Mouse (Mus musculus): ENCODE measurements around the gene Nsmce3. TPM values are rescaled to one million over a fixed set of nuclear protein-coding genes. Genes with fewer than 3 reads are reported as not detected.

The Nsmce3 gene
- total and polyA plus RNA-seq, 2 experiments from 2014 or later, result 10.2 to 19.3 TPM

DNA sequence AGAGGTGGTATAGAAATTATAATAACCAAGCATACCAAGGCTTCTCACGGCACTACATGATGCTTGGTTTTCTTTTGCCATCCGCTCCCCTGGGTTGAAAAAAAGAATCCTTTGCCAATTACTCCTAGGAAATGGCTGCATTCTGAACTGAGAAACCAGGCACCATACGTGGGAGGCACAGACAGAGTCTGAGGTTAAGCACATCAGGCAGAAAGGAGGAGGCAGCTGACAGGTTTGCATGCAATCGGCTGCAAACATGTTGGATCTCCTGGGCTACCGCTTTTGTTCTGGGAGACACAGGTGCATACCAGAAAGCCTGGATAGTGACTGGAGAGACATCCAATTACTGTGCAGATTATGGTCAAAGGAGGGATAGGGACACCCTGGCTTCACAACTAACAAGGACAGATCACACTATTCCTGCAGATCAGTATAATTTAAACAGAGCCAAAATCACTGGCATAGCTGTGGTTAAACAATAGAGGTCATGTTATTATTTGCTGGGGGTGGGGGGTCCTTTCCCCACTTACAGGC, 25.4 kb downstream of the Nsmce3 start:
- WGBS, result 68% methylated on average over 5 of the region's 5 CpGs
- Histone ChIP-seq H3K27ac (no peak overlapping the region), H3K27me3 (ENCODE audit: insufficient read depth, low read length) (no peaks in the 10 kb centered on the region), H3K36me3 (ENCODE audit: insufficient read depth, low read length) (no peaks in the 10 kb centered on the region), H3K4me1 (ENCODE audit: insufficient read depth, low read length) (no peaks in the 10 kb centered on the region), H3K4me3 (ENCODE audit: low read length) (no peak overlapping the region), H3K9me3 (ENCODE audit: low read length) (no peaks in the 10 kb centered on the region), H3K4me2 (ENCODE audit: low read depth, low read length) (no peak overlapping the region), H3K9ac (replicated peaks; ENCODE audit: low read length) (no peak overlapping the region)
- no peak for DNase-seq (ENCODE audit: low spot score)
- no peak for TF ChIP-seq CTCF (IDR thresholded peaks at IDR 0.05; ENCODE audit: low read depth)
- ATAC-seq, result no peak

DNA sequence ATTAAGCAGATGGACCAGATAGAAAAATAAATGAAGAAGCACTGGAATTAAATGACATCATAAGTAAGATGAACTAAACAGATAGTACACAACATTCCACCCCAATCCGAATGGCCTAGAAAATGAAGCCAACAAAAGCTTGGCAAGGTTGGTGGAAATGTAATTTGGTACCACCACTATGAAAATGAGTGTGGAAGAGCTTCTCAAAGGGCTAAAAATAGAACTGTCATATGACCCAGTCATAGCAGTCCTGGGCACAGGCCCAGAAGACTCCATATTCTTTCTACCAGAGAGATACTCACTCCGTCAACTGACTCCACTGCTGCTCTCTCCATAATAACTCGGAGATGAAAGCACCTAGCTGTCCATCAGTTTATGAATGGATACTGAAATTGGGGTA, 26.7 kb downstream of the Nsmce3 start:
- H3K9me3 ChIP-seq (ENCODE audit: low read length), result no peaks in the 10 kb centered on the region
- peak; percentile 66; the same call in 1 of the 2 replicates for ATAC-seq
- 75% methylated on average over 3 of the region's 3 CpGs for WGBS
- no peak overlapping the region for H3K4me2 ChIP-seq (ENCODE audit: low read depth, low read length)
- H3K27me3 ChIP-seq (ENCODE audit: insufficient read depth, low read length), result no peaks in the 10 kb centered on the region
- no peak for DNase-seq (ENCODE audit: low spot score)
- no peak overlapping the region for H3K4me3 ChIP-seq (ENCODE audit: low read length)
- no peak overlapping the region for H3K9ac ChIP-seq (replicated peaks; ENCODE audit: low read length)
- no peaks in the 10 kb centered on the region for H3K36me3 ChIP-seq (ENCODE audit: insufficient read depth, low read length)
- H3K4me1 ChIP-seq (ENCODE audit: insufficient read depth, low read length), result peaks cover 7% of the 10 kb centered on the region; the same call in 1 of the 2 replicates
- H3K27ac ChIP-seq, result no peak overlapping the region
- TF ChIP-seq CTCF (IDR thresholded peaks at IDR 0.05; ENCODE audit: low read depth), result no peak

DNA sequence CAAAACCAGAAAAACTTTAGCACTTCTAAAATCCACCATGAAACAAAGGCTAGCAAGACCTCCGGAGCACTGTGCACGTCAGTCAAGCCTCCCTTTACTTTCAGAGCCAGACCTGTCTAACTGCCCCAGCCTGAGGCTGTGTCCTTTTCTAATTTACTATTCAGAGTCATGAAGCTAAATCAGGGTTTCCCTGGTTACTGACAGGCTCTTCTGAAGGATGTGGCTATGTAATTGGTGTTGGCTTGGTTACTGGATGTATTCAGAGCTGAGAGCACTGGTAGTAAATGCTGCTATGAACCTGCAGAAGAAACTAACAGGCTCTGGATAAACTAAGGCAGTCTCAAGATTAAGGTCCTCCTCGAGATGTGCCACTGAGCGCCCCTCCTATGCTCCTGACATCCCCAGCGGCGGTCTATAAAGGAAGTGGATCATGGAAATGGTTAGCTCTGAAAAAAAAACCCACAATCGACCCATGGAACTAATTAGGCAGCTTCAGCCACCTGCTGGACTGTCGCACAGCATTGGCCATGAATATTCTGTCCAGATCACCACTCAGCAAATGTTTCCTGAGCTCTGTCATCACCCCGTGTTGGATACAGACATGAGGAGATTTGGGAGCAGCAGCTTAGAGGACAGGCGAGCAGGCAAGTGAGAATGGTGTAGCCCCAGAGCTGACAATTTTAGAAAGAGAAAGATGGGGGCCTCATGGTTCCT, 31.7 kb downstream of the Nsmce3 start:
- Histone ChIP-seq H3K9ac (replicated peaks; ENCODE audit: low read length) (no peak overlapping the region), H3K27ac (peak overlapping the region; percentile 78), H3K36me3 (ENCODE audit: insufficient read depth, low read length) (no peaks in the 10 kb centered on the region), H3K4me2 (ENCODE audit: low read depth, low read length) (peak overlapping the region; percentile 27; the same call in 1 of the 2 replicates), H3K4me1 (ENCODE audit: insufficient read depth, low read length) (peaks cover 9% of the 10 kb centered on the region; the same call in 1 of the 2 replicates), H3K9me3 (ENCODE audit: low read length) (no peaks in the 10 kb centered on the region), H3K27me3 (ENCODE audit: insufficient read depth, low read length) (no peaks in the 10 kb centered on the region), H3K4me3 (ENCODE audit: low read length) (no peak overlapping the region)
- TF ChIP-seq CTCF (IDR thresholded peaks at IDR 0.05; ENCODE audit: low read depth), result peak; percentile 27; the same call in 1 of the 2 replicates
- WGBS, result 17% methylated on average over 10 of the region's 10 CpGs
- ATAC-seq, result peak; percentile 90
- DNase-seq (ENCODE audit: low spot score), result peak; percentile 80

DNA sequence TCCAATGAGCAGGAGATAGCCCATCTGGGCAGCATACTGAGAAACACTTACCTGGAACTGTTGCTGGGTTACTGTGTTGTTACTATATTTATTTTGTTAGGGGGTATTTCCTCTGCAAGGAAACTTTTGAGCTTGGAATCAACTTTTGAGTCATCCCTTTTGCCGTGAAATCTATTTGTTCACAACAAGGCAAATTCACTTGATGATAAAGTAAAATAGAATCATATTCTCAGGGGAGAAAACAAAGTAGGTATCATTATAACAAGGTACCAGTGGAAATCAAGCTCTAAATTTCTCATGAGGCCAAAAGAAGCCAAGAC, 32.3 kb downstream of the Nsmce3 start:
- Histone ChIP-seq H3K27ac (peak overlapping the region; percentile 78; the same call in 1 of the 2 replicates), H3K4me1 (ENCODE audit: insufficient read depth, low read length) (peaks cover 9% of the 10 kb centered on the region; the same call in 1 of the 2 replicates), H3K27me3 (ENCODE audit: insufficient read depth, low read length) (no peaks in the 10 kb centered on the region), H3K4me3 (ENCODE audit: low read length) (no peak overlapping the region), H3K36me3 (ENCODE audit: insufficient read depth, low read length) (no peaks in the 10 kb centered on the region), H3K9me3 (ENCODE audit: low read length) (no peaks in the 10 kb centered on the region), H3K9ac (replicated peaks; ENCODE audit: low read length) (no peak overlapping the region), H3K4me2 (ENCODE audit: low read depth, low read length) (peak overlapping the region; percentile 52)
- DNase-seq (ENCODE audit: low spot score), result no peak
- 40% methylated on average over 1 of the region's 1 CpGs for WGBS
- TF ChIP-seq CTCF (IDR thresholded peaks at IDR 0.05; ENCODE audit: low read depth), result no peak
- no peak for ATAC-seq

DNA sequence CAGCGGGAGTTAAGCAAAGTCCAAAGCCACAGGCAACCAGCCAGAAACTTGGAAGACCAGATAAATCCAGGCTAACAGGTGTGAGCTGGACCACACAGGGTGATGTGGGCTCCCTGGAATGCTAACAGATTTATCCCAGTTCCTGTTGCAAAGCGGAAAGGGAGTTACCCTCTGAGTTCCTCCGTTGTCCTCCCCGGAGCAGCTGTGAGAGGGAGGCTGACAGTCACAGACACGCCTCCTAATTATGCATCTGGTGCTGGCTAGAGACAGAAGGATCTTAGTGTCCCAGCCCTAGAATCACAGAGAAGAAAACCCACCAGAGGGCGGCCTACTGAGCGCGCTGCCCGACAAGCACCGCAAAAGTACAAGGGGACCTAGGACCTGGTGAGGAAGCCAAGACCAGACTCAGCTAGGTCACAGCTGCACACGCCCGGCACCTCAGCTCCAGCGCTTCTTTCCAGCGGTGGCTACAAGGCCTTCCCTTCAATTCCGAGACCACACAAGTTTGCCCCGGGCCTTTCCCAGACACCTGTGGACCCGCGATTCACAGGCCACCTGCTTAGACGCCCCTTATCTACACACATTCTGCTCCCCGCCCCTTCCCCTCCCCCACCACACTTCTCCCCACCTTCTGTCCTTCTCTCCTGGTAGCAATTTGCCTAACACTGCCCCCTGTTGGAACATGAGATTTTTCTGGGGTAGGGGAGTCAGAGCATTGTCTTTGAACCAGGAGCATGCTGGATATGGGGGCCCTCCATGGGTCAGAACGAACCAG, 32.8 kb downstream of the Nsmce3 start:
- DNase-seq (ENCODE audit: low spot score), result peak; percentile 83
- WGBS, result 5% methylated on average over 21 of the region's 21 CpGs
- peak overlapping the region; percentile 78 for H3K27ac ChIP-seq

DNA sequence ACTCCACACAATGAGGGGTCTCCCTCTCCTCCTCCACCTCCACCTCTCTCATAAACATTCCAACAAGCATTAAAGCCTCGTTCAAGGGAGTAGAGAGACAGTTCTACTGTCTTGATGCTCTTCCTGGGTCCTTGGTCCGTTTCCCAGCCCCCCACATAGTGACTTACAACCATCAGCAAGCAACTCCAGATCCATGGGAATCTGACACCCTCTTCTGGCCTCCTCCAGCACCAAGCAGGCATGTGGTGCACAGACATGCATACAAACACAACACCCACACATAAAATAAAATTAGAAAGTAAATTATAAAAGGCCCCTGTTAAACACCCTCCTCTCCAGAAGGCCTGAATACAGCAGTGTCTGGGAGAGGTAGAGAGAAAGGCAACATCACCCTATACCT, 33.5 kb downstream of the Nsmce3 start:
- H3K27ac ChIP-seq, result no peak overlapping the region
- no peaks in the 10 kb centered on the region for H3K9me3 ChIP-seq (ENCODE audit: low read length)
- H3K4me3 ChIP-seq (ENCODE audit: low read length), result no peak overlapping the region
- H3K36me3 ChIP-seq (ENCODE audit: insufficient read depth, low read length), result no peaks in the 10 kb centered on the region
- DNase-seq (ENCODE audit: low spot score) (no peak), ATAC-seq (no peak)
- H3K27me3 ChIP-seq (ENCODE audit: insufficient read depth, low read length), result no peaks in the 10 kb centered on the region
- H3K4me2 ChIP-seq (ENCODE audit: low read depth, low read length), result peak overlapping the region; percentile 52; the same call in 1 of the 2 replicates
- TF ChIP-seq CTCF (IDR thresholded peaks at IDR 0.05; ENCODE audit: low read depth), result no peak
- no peak overlapping the region for H3K9ac ChIP-seq (replicated peaks; ENCODE audit: low read length)
- WGBS, result 77% methylated on average over 2 of the region's 2 CpGs
- peaks cover 9% of the 10 kb centered on the region; the same call in 1 of the 2 replicates for H3K4me1 ChIP-seq (ENCODE audit: insufficient read depth, low read length)

More for the DNA sequence above, 32.8 kb downstream of the Nsmce3 start:
- no peaks in the 10 kb centered on the region for H3K9me3 ChIP-seq (ENCODE audit: low read length)
- H3K4me2 ChIP-seq (ENCODE audit: low read depth, low read length), result peak overlapping the region; percentile 52
- peak; percentile 66 for TF ChIP-seq CTCF (IDR thresholded peaks at IDR 0.05; ENCODE audit: low read depth)
- no peaks in the 10 kb centered on the region for H3K27me3 ChIP-seq (ENCODE audit: insufficient read depth, low read length)
- no peaks in the 10 kb centered on the region for H3K36me3 ChIP-seq (ENCODE audit: insufficient read depth, low read length)
- no peak overlapping the region for H3K9ac ChIP-seq (replicated peaks; ENCODE audit: low read length)
- peaks cover 9% of the 10 kb centered on the region; the same call in 1 of the 2 replicates for H3K4me1 ChIP-seq (ENCODE audit: insufficient read depth, low read length)
- ATAC-seq, result peak; percentile 85
- peak overlapping the region; percentile 23 for H3K4me3 ChIP-seq (ENCODE audit: low read length)
